Mouse (Mus musculus): Measurements from ENCODE around the gene 9530003J23Rik. TPM values are rescaled to one million over a fixed set of nuclear protein-coding genes. Genes with fewer than 3 reads are reported as not detected.

9530003J23Rik gene
- polyA plus RNA-seq, 1 experiment from 2014 or later: not detected

Other genes starting within 250 kb of the 9530003J23Rik start
- gene Lrrc10, start 193.4 kb downstream of the 9530003J23Rik start, polyA plus RNA-seq (2014; fragmentation: Nextera tagmentation; extraction: Ambion mirVana): not detected in 2 replicates
- 255 and 277 TPM in 2 replicates for gene Cct2, start 174.9 kb downstream of the 9530003J23Rik start, polyA plus RNA-seq (2014; fragmentation: Nextera tagmentation; extraction: Ambion mirVana)
- 25.4 and 30.3 TPM in 2 replicates for gene Frs2, start 90.2 kb downstream of the 9530003J23Rik start, polyA plus RNA-seq (2014; fragmentation: Nextera tagmentation; extraction: Ambion mirVana)
- 144 and 145 TPM in 2 replicates for gene Yeats4, start 14.2 kb downstream of the 9530003J23Rik start, polyA plus RNA-seq (2014; fragmentation: Nextera tagmentation; extraction: Ambion mirVana)
- 5.0 and 31.6 TPM in 2 replicates for gene Lyz2, start 43.6 kb upstream of the 9530003J23Rik start, polyA plus RNA-seq (2014; fragmentation: Nextera tagmentation; extraction: Ambion mirVana)
- gene Lyz1, start 54.2 kb upstream of the 9530003J23Rik start, polyA plus RNA-seq (2014; fragmentation: Nextera tagmentation; extraction: Ambion mirVana): not detected in 2 replicates
- gene Cpsf6, start 141.3 kb upstream of the 9530003J23Rik start, polyA plus RNA-seq (2014; fragmentation: Nextera tagmentation; extraction: Ambion mirVana): 207 and 213 TPM in 2 replicates